Mouse (Mus musculus) stomach, adult 2 months (tissue): ENCODE results near the gene Ada. TPM values are rescaled to one million over a fixed set of nuclear protein-coding genes. Genes with fewer than 3 reads are reported as not detected.

Experiments
- polyA plus RNA-seq: library from polyadenylated mRNA; depleted of rRNA; stranded (reverse); fragments of >200 nt; gene quantifications from 2 replicates; pipeline ENCODE4 v1.2.3, GENCODE M21; 2012; rRNA removed

The Ada gene
- 7.0 and 10.8 TPM in 2 replicates for polyA plus RNA-seq

DNA sequence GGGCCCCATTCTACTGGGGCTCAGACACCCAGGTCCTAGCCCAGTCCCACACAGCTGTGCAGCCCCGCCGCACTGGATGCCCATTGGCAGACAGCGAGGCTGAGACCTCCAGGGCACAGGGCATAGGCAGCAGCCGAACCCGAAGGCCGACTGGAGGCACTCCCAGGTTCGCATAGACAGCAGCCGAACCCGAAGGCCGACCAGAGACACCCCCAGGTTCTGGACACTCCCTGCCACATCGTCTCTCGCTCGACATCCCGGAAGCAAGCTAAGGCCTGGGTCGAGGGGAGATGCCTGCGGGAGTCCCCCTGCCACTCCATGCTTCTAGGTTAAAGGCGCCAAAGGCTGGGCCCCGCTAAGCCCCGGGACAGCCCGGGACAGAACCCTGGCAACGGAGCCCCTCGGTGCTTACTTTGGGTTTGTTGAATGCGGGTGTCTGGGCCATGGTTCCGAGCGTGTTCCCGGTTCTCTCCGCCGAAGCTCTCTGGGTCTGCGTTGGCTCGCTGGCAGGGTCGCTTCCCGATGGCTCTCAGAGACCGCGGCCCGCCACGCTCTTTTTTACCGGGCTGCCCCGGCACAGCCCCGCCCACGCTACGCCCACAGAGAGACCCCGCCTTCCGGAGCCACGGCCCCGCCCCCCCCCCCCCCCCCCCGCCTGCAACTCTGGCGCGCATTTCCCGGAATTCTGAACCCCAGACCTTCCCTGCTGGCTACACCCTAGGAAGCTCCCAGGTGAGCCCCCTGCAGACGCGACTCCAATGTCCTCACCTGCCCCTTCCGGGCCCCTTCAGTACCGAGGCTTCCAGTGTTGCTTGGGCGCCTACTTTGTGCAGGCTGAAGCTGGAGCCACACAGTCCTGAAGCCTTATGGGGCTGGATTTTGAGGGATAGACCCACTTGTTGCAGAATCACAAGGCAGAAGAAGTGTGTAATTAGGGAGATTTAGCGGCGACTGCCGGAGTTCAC lies at the start of gene Ada:
TSS of gene Ada (minus strand) at position 593 of the 965 bp plus-strand sequence.

Other genes with a start within 250 kb of the Ada start
- gene Hnf4a, start 243.4 kb downstream of the Ada start, polyA plus RNA-seq, result 92.7 and 94.7 TPM in 2 replicates
- 8.6 and 9.8 TPM in 2 replicates for gene Ttpal, start 147.9 kb downstream of the Ada start, polyA plus RNA-seq
- 65.6 and 69.2 TPM in 2 replicates for gene Serinc3, start 105.1 kb downstream of the Ada start, polyA plus RNA-seq
- gene Pkig, start 91.9 kb downstream of the Ada start, polyA plus RNA-seq, result 54.6 and 92.8 TPM in 2 replicates
- 1.0 and 3.8 TPM in 2 replicates for gene Ccn5, start 70.6 kb upstream of the Ada start, polyA plus RNA-seq
- gene Kcnk15, start 103.4 kb upstream of the Ada start, polyA plus RNA-seq, result 0.06 TPM in 1 of 2 replicates, not detected in the other
- 0.08 and 0.11 TPM in 2 replicates for gene Rims4, start 168.4 kb upstream of the Ada start, polyA plus RNA-seq
- 23.0 and 23.8 TPM in 2 replicates for gene Ywhab, start 244.7 kb upstream of the Ada start, polyA plus RNA-seq